Mouse (Mus musculus) ES-E14 (cell line): ENCODE measurements around the gene Itih3.

ENCODE experiments used
- ZC3H11A ChIP-seq: IDR thresholded peaks from 2 replicates; pipeline ENCODE4 v1.6.1; 2012; ENCODE audit warnings: low read depth, mild to moderate bottlenecking, inconsistent platforms, low read length, borderline replicate concordance
- ZNF384 ChIP-seq: IDR thresholded peaks from 2 replicates; pipeline ENCODE4 v1.6.1; 2012; ENCODE audit warnings: low read depth, low read length, inconsistent platforms

DNA sequence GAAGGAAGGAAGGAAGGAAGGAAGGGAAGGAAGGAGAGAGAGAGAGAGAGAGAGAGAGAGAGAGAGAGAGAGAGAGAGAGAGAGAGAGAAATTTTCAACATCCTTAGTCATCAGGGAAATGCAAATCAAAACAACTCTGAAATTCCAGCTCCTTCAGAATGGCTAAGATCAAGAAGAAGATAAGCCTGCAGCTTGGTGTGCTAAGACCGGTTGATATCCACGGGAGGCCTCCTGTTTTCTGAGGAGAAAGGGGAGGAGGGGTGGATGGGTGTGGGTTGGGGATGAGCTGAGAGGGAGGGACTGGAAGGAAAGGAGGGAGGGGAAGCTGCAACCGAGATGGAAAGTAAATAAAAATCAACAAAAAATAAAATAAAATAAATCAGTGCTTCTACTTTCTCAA, 38.3 kb downstream of the Itih3 start:
- TF ChIP-seq ZC3H11A (no peak), ZNF384 (no peak)
